Mouse (Mus musculus) heart, embryonic 13.5 days (tissue): ENCODE results near the gene Cmas. TPM values are rescaled to one million over a fixed set of nuclear protein-coding genes. Genes with fewer than 3 reads are reported as not detected.

Experiments
- ATAC-seq: fragments of 200-750 bp; cut with Nextera tagmentation; 2 replicates; pipeline ENCODE4 v1.8.0; 2017; ENCODE audit warnings: moderate TSS enrichment; ENCODE audit not compliant: insufficient number of reproducible peaks, low FRiP score, low TSS enrichment; ENCODE audit errors: extremely low read depth
- H3K27ac ChIP-seq: fragments of 300-500 bp; sonication (generic); replicated peaks from 2 replicates; pipeline ENCODE4 v1.5.1; 2015; ENCODE audit warnings: moderate library complexity, mild to moderate bottlenecking, inconsistent platforms
- H3K27me3 ChIP-seq: fragments of 300-500 bp; sonication (generic); replicated peaks from 2 replicates; pipeline ENCODE4 v1.6.1; 2015; ENCODE audit warnings: mild to moderate bottlenecking, inconsistent platforms
- H3K36me3 ChIP-seq: fragments of 300-500 bp; sonication (generic); 2 replicates; pipeline ENCODE4 v1.6.1; 2015; ENCODE audit warnings: mild to moderate bottlenecking, inconsistent platforms
- H3K4me1 ChIP-seq: fragments of 300-500 bp; sonication (generic); 2 replicates; pipeline ENCODE4 v1.6.1; 2015; ENCODE audit warnings: inconsistent platforms
- H3K4me2 ChIP-seq: fragments of 300-500 bp; sonication (generic); 2 replicates; pipeline ENCODE4 v1.6.1; 2015; ENCODE audit warnings: inconsistent platforms, mild to moderate bottlenecking, moderate library complexity
- H3K4me3 ChIP-seq: fragments of 300-500 bp; sonication (generic); 2 replicates; pipeline ENCODE4 v1.5.1; 2015; ENCODE audit warnings: moderate library complexity, mild to moderate bottlenecking, inconsistent platforms
- H3K9ac ChIP-seq: fragments of 300-500 bp; sonication (generic); 2 replicates; pipeline ENCODE4 v1.6.1; 2015; ENCODE audit warnings: inconsistent platforms, mild to moderate bottlenecking, moderate library complexity
- H3K9me3 ChIP-seq: fragments of 300-500 bp; sonication (generic); 2 replicates; pipeline ENCODE4 v1.6.1; 2016; ENCODE audit warnings: inconsistent platforms
- WGBS: fragments of 180-500 bp; shearing (Covaris S2); methylation state at CpG from one replicate; pipeline ENCODE4 v1.1.7; 2015; ENCODE audit warnings: mixed read lengths; 5-methylcytosine and 5-hydroxymethylcytosine counted together
- polyA plus RNA-seq: library from polyadenylated mRNA; unstranded; fragments of >200 nt; fragmentation: Nextera tagmentation; extraction: Ambion mirVana; gene quantifications from 2 replicates; pipeline ENCODE4 v1.2.1, GENCODE M21; 2015

Gene Cmas
- polyA plus RNA-seq, 1 experiment from 2014 or later, result 90.9 TPM

DNA sequence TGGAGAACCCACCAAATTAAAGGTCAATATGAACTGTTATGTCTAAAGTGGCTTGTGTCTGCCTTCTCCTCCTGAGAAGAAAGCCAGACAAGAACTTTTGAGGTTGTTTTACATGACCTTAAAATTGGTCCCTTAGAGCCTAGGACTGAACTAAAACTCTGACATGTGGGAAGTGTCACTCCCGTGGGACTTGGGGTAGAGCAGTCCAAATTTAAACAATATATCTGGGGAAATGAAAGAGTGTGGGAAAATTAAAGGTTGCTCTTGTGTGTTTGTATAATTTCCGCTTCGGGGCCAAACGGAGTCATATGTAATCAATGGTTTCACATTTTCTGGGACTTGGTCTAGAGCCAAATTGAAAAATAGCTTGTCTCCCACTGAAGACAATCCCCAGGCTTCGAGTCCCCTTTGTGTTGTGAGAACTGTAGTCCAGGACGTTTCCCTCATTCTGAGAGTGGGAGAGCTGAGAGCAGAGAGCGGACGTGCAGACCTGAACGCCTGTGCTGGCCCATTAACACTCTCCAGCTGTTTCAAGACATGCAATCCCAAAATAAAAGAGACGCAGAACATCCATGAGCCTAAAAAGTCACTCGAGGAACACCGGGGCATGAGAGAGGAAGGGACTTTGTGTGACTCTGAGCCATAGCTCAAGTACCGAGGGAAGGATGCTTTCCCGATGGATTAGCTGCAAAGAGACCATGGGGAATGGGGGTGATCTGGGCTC lies 23.8 kb upstream of the Cmas start:
- no peak overlapping the region for H3K4me3 ChIP-seq
- no peak overlapping the region for H3K4me2 ChIP-seq
- no peak overlapping the region for H3K9ac ChIP-seq
- WGBS, result 58% methylated on average over 14 of the region's 14 CpGs
- H3K4me1 ChIP-seq, result peaks cover 8% of the 10 kb centered on the region; the same call in 1 of the 2 replicates
- no peak for ATAC-seq
- no peaks in the 10 kb centered on the region for H3K36me3 ChIP-seq
- H3K27ac ChIP-seq, result no peak overlapping the region
- H3K27me3 ChIP-seq, result no peaks in the 10 kb centered on the region
- no peaks in the 10 kb centered on the region for H3K9me3 ChIP-seq

DNA sequence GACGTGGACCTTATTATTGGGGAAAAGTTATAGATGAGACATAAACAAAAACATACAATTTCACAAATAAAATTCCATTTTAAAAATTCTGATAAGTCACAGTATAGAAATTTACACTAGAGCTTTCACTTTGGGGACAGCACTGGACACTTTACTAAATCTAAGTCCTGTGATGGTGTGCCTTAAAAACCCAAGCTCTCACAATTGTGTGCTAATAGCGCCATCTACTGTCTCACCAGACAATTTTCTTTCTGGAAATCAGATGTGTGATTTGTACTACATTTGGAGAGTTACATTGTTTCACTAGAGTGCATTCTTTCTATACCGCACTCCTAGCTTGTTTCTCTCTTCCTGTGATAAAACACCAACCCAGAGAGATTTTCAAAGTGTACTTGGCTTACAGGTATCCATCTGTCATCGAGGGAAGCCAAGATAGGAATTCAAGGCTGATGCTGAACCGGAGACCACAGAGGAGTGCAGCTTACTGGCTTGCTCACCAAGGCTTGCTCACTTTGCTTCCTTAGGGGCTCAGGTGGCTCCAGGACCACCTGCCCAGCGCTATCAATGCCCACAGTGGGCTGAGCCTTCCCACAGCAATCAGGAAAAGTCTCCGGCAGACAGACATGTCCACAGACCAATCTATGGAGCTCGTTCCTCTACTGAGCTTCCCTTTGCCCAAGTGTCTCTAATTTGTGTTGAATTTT lies 21.0 kb upstream of the Cmas start:
- Histone ChIP-seq H3K9ac (no peak overlapping the region), H3K9me3 (no peaks in the 10 kb centered on the region), H3K4me3 (no peak overlapping the region), H3K4me2 (no peak overlapping the region), H3K27me3 (no peaks in the 10 kb centered on the region), H3K36me3 (no peaks in the 10 kb centered on the region), H3K27ac (no peak overlapping the region), H3K4me1 (peaks cover 14% of the 10 kb centered on the region; the same call in 1 of the 2 replicates)
- no peak for ATAC-seq
- WGBS, result 47% methylated on average over 8 of the region's 8 CpGs

DNA sequence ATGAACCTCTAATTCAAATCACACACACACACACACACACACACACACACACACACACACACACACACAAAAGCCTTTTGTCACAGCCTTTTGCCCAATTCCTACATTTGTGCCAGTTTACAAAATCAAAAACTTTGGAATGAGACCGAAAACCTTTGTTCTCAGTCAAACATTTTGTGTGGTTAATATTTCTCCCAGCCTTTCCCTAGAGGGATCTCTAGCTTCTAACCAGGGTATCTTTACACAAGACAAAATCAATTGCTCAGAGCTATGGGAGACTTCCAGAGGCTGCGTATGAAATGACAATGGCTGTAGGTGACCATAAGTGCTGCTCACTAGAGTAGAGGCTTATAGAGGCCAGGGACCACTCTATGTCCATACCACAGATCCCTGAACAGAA lies 18.3 kb upstream of the Cmas start:
- Histone ChIP-seq H3K27me3 (no peaks in the 10 kb centered on the region), H3K36me3 (no peaks in the 10 kb centered on the region), H3K4me2 (no peak overlapping the region), H3K9ac (no peak overlapping the region), H3K4me3 (no peak overlapping the region), H3K9me3 (no peaks in the 10 kb centered on the region), H3K4me1 (peaks cover 17% of the 10 kb centered on the region; the same call in 1 of the 2 replicates), H3K27ac (0 out of 2 replicates have a peak overlapping the region, but pooled peaks have one; percentile 50)
- WGBS, result 90% methylated on average over 2 of the region's 2 CpGs
- no peak for ATAC-seq

DNA sequence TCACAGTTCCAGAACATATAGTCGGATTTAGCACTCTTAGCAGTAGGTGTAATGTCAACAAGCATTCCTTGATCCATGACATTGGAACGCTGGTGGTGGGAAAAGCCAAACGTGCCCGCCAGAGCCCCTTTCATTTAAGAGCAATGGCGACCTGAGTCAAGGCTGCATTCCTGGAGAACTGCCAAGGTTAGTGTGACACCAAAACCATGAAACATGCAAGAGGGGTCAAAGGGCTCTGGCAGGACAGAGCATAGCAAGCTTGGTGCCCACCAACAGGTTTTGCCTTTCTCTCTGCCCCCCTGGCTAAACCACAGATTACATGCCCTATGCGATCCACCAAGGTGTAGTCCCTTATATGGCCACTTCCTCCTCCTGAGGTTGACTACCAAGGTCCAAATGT lies 17.8 kb upstream of the Cmas start:
- no peak for ATAC-seq
- no peak overlapping the region for H3K4me3 ChIP-seq
- H3K27ac ChIP-seq, result no peak overlapping the region
- H3K27me3 ChIP-seq, result no peaks in the 10 kb centered on the region
- WGBS, result 73% methylated on average over 6 of the region's 6 CpGs
- no peaks in the 10 kb centered on the region for H3K36me3 ChIP-seq
- no peak overlapping the region for H3K4me2 ChIP-seq
- H3K9me3 ChIP-seq, result no peaks in the 10 kb centered on the region
- peaks cover 17% of the 10 kb centered on the region; the same call in 1 of the 2 replicates for H3K4me1 ChIP-seq
- no peak overlapping the region for H3K9ac ChIP-seq

DNA sequence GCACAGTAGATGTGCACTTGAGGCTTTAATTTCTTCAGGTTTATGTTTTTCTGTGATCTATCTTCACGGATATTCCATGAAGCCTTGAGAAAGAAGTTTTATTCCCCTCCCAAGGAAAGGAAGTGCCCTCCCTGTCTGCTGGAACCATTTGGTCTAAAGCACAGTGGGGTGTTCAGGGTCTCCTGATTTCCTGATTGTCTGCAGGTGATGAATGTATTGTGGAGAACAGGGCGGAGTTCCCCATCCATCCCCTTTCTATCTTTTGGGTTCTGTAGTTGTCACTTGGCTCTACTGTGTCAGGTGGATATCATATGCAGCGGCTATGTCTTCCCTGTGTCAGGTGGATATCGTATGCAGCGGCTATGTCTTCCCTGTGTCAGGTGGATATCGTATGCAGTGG lies 14.7 kb upstream of the Cmas start:
- peaks cover 22% of the 10 kb centered on the region for H3K4me1 ChIP-seq
- WGBS, result 79% methylated on average over 6 of the region's 6 CpGs
- no peak overlapping the region for H3K4me3 ChIP-seq
- no peak overlapping the region for H3K4me2 ChIP-seq
- no peaks in the 10 kb centered on the region for H3K36me3 ChIP-seq
- H3K27me3 ChIP-seq, result no peaks in the 10 kb centered on the region
- 0 out of 2 replicates have a peak, but pooled peaks cover 2% of the 10 kb centered on the region for H3K9me3 ChIP-seq
- no peak overlapping the region for H3K27ac ChIP-seq
- ATAC-seq, result no peak
- H3K9ac ChIP-seq, result no peak overlapping the region

DNA sequence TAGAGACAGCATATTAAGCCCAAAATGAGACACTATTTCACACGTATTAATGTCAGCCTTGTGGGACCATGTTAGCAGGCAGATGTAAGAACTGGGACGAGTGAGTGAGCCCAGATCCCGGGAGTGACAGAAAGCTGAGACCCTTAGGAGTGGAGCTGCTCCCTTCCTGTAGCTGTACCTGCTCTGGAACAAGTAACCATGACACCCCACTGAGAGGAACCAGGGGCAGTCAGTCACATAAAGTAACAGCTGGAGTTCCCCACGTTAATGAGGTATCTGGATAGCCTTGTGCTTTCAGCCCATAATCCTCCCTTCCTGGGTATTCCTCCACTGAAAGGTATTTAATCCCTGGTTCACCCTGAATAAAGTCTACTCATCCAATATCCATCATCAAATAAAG lies 13.3 kb upstream of the Cmas start:
- no peak overlapping the region for H3K27ac ChIP-seq
- H3K27me3 ChIP-seq, result no peaks in the 10 kb centered on the region
- no peaks in the 10 kb centered on the region for H3K36me3 ChIP-seq
- H3K4me3 ChIP-seq, result no peak overlapping the region
- 56% methylated on average over 4 of the region's 4 CpGs for WGBS
- no peak overlapping the region for H3K9ac ChIP-seq
- H3K4me1 ChIP-seq, result peaks cover 27% of the 10 kb centered on the region
- no peak for ATAC-seq
- H3K4me2 ChIP-seq, result no peak overlapping the region
- 0 out of 2 replicates have a peak, but pooled peaks cover 2% of the 10 kb centered on the region for H3K9me3 ChIP-seq

DNA sequence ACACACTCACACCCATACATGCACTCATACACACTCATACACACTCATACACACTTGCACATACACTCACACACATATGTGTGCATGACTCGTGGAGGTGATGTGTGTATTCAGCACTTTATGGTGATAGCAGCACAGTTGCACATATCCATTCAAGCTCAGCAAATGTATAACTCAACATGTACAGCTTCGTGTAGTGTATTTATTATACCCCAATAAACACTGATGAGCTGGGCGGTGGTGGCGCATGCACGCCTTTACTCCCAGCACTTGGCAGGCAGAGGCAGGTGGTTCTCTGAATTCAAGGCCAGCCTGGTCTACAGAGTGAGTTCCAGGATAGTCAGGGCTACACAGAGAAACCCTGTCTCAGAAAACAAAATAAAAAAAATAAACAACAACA lies 11.0 kb upstream of the Cmas start:
- no peaks in the 10 kb centered on the region for H3K36me3 ChIP-seq
- 93% methylated on average over 5 of the region's 5 CpGs for WGBS
- 0 out of 2 replicates have a peak, but pooled peaks cover 2% of the 10 kb centered on the region for H3K9me3 ChIP-seq
- H3K27me3 ChIP-seq, result no peaks in the 10 kb centered on the region
- no peak overlapping the region for H3K9ac ChIP-seq
- no peak overlapping the region for H3K27ac ChIP-seq
- H3K4me2 ChIP-seq, result no peak overlapping the region
- ATAC-seq, result no peak
- no peak overlapping the region for H3K4me3 ChIP-seq
- peaks cover 29% of the 10 kb centered on the region for H3K4me1 ChIP-seq

DNA sequence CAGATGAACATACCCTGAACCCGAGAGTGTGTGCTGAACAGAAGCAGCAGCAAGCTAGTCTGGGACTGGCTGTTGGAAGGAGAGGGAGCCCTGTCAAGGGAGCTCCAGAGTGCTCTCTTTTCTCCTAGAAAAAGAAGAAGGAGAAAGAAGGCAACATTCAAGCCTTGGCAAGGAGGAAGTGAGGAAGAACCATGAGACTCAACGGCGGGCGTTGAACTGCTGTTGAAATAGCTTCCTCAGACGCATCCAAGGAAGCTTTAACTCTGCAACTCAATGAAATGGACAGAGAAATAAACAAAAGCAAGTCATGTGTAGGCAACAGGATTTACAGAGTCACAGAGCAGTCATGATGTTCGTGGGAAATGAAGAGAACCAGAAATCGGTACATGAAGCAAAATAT lies 9.7 kb upstream of the Cmas start:
- no peak overlapping the region for H3K4me2 ChIP-seq
- no peak overlapping the region for H3K4me3 ChIP-seq
- peak overlapping the region; percentile 29; the same call in 1 of the 2 replicates for H3K27ac ChIP-seq

DNA sequence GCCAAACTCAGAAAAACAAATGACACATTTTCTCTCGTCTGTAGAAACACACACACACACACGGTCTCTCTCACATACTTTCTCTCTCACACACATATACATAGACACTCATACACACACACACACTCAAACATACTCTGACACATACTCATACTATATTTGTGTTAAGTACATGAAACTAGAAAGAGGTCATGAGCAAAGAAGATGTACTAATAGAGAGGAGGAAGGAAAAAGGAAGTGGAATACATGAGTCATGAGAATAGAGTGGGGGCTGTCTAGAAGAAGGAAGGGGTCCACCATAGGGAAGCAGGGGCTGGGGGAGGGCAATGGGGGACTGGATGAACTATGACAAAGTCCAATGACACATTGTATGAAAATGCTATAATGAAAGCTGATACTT lies 9.3 kb upstream of the Cmas start:
- Histone ChIP-seq H3K4me2 (no peak overlapping the region), H3K27me3 (no peaks in the 10 kb centered on the region), H3K9me3 (0 out of 2 replicates have a peak, but pooled peaks cover 2% of the 10 kb centered on the region), H3K4me1 (peaks cover 25% of the 10 kb centered on the region), H3K27ac (no peak overlapping the region; the same call in 1 of the 2 replicates), H3K36me3 (no peaks in the 10 kb centered on the region), H3K4me3 (no peak overlapping the region), H3K9ac (no peak overlapping the region)
- 72% methylated on average over 2 of the region's 2 CpGs for WGBS
- ATAC-seq, result 0 out of 2 replicates have a peak, but pooled peaks have one; percentile 19

More for the DNA sequence above, 9.7 kb upstream of the Cmas start:
- Histone ChIP-seq H3K36me3 (no peaks in the 10 kb centered on the region), H3K9me3 (0 out of 2 replicates have a peak, but pooled peaks cover 2% of the 10 kb centered on the region), H3K9ac (no peak overlapping the region), H3K4me1 (peaks cover 25% of the 10 kb centered on the region), H3K27me3 (no peaks in the 10 kb centered on the region)
- WGBS, result 69% methylated on average over 7 of the region's 7 CpGs
- no peak for ATAC-seq

DNA sequence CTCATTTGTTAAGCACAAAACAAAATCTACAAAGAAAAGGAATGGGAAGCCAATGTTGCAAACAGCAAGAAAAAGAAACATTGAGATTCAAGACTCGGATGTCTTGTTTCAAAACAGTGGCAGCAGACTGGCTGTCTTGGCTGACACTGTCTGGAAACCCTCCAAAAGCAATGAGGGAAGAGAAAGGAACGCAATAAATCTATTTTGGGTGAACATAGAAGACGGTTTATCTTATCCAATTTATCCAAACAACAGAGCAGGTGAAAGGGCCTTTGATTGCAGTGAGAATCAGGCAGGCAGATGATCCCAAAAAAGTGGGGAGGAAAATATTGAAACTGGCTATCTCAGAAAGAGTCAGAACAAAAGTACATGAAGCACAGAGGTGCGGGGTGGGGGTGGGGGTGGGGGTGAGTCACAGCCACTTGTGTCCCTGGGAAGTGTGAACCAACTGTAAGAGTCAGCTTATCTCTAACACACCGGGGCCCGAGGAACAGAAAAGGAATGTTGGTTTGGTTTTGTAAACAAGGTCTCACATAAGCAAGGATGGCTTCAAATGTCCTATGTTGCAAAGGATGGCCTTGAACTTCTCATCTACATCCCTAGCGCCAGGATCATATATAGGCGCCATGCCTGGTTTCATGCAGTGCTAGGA lies 8.3 kb upstream of the Cmas start:
- Histone ChIP-seq H3K27ac (peak overlapping the region; percentile 57), H3K4me3 (0 out of 2 replicates have a peak overlapping the region, but pooled peaks have one; percentile 10), H3K9me3 (0 out of 2 replicates have a peak, but pooled peaks cover 2% of the 10 kb centered on the region), H3K9ac (peak overlapping the region; percentile 47; the same call in 1 of the 2 replicates), H3K4me1 (peaks cover 34% of the 10 kb centered on the region), H3K27me3 (peaks cover 4% of the 10 kb centered on the region; the same call in 1 of the 2 replicates), H3K4me2 (peak overlapping the region; percentile 47), H3K36me3 (no peaks in the 10 kb centered on the region)
- no peak; the same call in 1 of the 2 replicates for ATAC-seq
- 27% methylated on average over 8 of the region's 8 CpGs for WGBS

DNA sequence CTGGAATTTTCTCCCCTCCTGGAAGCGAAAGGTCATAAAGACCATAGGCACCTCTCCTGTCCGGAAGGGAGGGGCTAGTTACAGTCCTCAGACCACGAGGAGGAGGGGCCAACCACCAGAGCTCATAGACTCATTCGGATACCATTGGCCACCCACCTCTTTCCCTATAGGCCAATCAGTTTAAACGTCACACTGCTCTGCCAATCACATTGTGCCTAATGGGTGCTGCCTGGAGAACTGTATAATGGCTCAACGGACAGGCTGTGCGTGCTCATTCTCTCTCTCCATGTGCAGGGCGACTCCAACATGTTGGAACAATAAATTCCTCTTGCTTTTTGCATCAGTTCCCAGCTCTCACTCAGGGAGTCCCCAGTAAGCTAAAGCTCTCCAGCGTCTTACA lies 5.1 kb upstream of the Cmas start:
- no peak overlapping the region for H3K4me3 ChIP-seq
- 47% methylated on average over 9 of the region's 9 CpGs for WGBS
- no peak overlapping the region for H3K4me2 ChIP-seq
- ATAC-seq, result no peak
- H3K27ac ChIP-seq, result no peak overlapping the region
- H3K9ac ChIP-seq, result no peak overlapping the region
- H3K36me3 ChIP-seq, result no peaks in the 10 kb centered on the region
- H3K4me1 ChIP-seq, result peaks cover 38% of the 10 kb centered on the region
- peaks cover 11% of the 10 kb centered on the region for H3K27me3 ChIP-seq
- no peaks in the 10 kb centered on the region for H3K9me3 ChIP-seq
